In the genomic region with DNA sequence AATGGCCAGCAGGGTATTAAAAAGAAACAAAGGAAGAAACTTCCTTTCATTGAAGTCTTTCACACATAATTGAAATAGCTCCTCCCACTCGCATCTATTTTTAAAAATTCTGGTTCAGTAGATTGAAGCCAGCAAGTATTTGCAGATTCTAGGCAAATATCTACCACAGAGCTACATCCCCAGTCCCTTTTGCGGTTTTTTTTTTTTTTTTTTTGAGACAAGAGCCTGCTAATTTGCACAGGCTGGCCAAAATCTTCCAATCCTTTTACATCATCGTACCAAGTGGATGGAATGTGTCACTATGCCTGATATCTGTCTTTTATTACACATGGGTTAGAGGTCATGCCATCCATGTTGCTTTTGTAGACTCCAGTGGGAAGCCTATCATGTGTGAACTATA, we compare ENCODE assay signal across 19 mouse cellular contexts.
DNase-seq lines count a peak whose midpoint lies in the region; ATAC-seq and TF ChIP-seq lines count a peak whose summit lies in the region.
"Had no signal": no experiment of that assay in that cellular context is flagged by ENCODE, and none has a peak within 500 bp of the region (broad histone marks: within the 10 kb centered on the region; RNA-seq: fewer than 3 reads in every experiment).

No protein-coding gene starts in this region.

- no peaks in the 10 kb centered on the region for H3K9me3 ChIP-seq in CH12.LX (replicated peaks; ENCODE audit: low read length)
- H3K9me3 ChIP-seq in midbrain, embryonic 15.5 days = no peaks in the 10 kb centered on the region
- H3K9me3 ChIP-seq: G1E had no signal

- no peak for DNase-seq in frontal cortex, postnatal 14 days (ENCODE audit: low spot score in 2 of 2)
- DNase-seq in CH12.LX (ENCODE audit: extremely low read depth) = peak; percentile 70
- DNase-seq: adrenal gland, adult 2 months; adrenal gland, adult 8-10 months; adrenal gland, postnatal 10 days; adrenal gland, postnatal 14 days; adrenal gland, postnatal 25 days; adrenal gland, postnatal 36 days; B cell, adult 2 months; cerebellum, adult 11 months; cerebellum, adult 11-12 months; cerebellum, adult 18-20 months; cerebellum, adult 2 months had no signal

- H3K79me2 ChIP-seq in CH12.LX (replicated peaks; ENCODE audit: control insufficient read depth, extremely low read depth, insufficient read depth, poor library complexity, severe bottlenecking) = no peaks in the 10 kb centered on the region

- no peak overlapping the region for H3K27ac ChIP-seq in CH12.LX (ENCODE audit: insufficient read depth, low read depth)
- H3K27ac ChIP-seq in midbrain, embryonic 15.5 days = no peak overlapping the region

- in situ Hi-C loops in CH12.LX (cut with MboI; ENCODE audit: low pct_ligation_motif_present, low pct_unique_long_range_greater_than_20kb, low sequenced_read_pairs) = no loop called here

- no peak for TF ChIP-seq CTCF in CH12.LX (conservative IDR thresholded peaks at IDR 0.05 in 1 of 2, IDR thresholded peaks at IDR 0.05 in 1 of 2; ENCODE audit: low read depth in 2 of 2, low read length in 2 of 2)

- WGBS in midbrain, embryonic 15.5 days = 84% methylated on average over 3 of the region's 3 CpGs

- peaks cover 2 to 26% of the 10 kb centered on the region in 2 experiments; a peak in 3 of 4 replicates for H3K4me1 ChIP-seq in CH12.LX (ENCODE audit: control insufficient read depth in 1 of 2, insufficient read depth in 2 of 2)
- H3K4me1 ChIP-seq in midbrain, embryonic 15.5 days = no peaks in the 10 kb centered on the region

- peak; percentile 62; the same call in 1 of the 2 replicates for TF ChIP-seq EP300 in CH12.LX (IDR thresholded peaks at IDR 0.05; ENCODE audit: low read length)

- H3K4me2 ChIP-seq in CH12.LX (ENCODE audit: insufficient read depth, low read depth, poor library complexity, severe bottlenecking) = no peak overlapping the region
- no peak overlapping the region for H3K4me2 ChIP-seq in midbrain, embryonic 15.5 days

- no peak overlapping the region for H3K4me3 ChIP-seq in CH12.LX (replicated peaks in 1 of 3; ENCODE audit: low read depth in 2 of 3, low read length in 2 of 3, poor library complexity in 1 of 3)
- H3K4me3 ChIP-seq in midbrain, embryonic 15.5 days = no peak overlapping the region

- dilution Hi-C loops in CH12.LX (cut with MboI; ENCODE audit: extremely low pct_ligation_motif_present, extremely low pct_unique_long_range_greater_than_20kb, low sequenced_read_pairs) = no loop called here

- H3K9ac ChIP-seq in CH12.LX (ENCODE audit: insufficient read depth, low read depth) = no peak overlapping the region
- H3K9ac ChIP-seq in midbrain, embryonic 15.5 days = no peak overlapping the region

- TF ChIP-seq RAD21 in CH12.LX (IDR thresholded peaks at IDR 0.05; ENCODE audit: low read depth, low read length) = no peak

- TF ChIP-seq POLR2A in CH12.LX (IDR thresholded peaks at IDR 0.05; ENCODE audit: low read depth, low read length) = no peak

- ATAC-seq in frontal cortex, adult (ENCODE audit: low TSS enrichment) = peak; percentile 38; the same call in 1 of the 2 replicates
- no peak for ATAC-seq in midbrain, embryonic 15.5 days (replicated peaks)
- ATAC-seq: activated CD4-positive, CD25-positive, alpha-beta regulatory T cell, adult 4 months; CD4-positive, CD25-positive, alpha-beta regulatory T cell, adult 4 months; Patski had no signal

- H3K27me3 ChIP-seq in CH12.LX (replicated peaks) = no peaks in the 10 kb centered on the region
- H3K27me3 ChIP-seq in midbrain, embryonic 15.5 days (replicated peaks) = no peaks in the 10 kb centered on the region
- H3K27me3 ChIP-seq: Patski had no signal

- no peaks in the 10 kb centered on the region for H3K36me3 ChIP-seq in CH12.LX (replicated peaks in 1 of 2; ENCODE audit: control insufficient read depth in 1 of 2, insufficient read depth in 1 of 2, low read length in 1 of 2)
- no peaks in the 10 kb centered on the region for H3K36me3 ChIP-seq in midbrain, embryonic 15.5 days (replicated peaks)
- H3K36me3 ChIP-seq: G1E had no signal

TF ChIP-seq in CH12.LX, 34 proteins besides CTCF, POLR2A, EP300 and RAD21:
- TF ChIP-seq MEF2A (IDR thresholded peaks at IDR 0.05; ENCODE audit: borderline replicate concordance, low read depth, low read length) (peak; percentile 77), MXI1 (IDR thresholded peaks at IDR 0.05; ENCODE audit: low read depth, low read length) (no peak), BHLHE40 (IDR thresholded peaks at IDR 0.05; ENCODE audit: low read depth, low read length) (no peak), ZNF384 (IDR thresholded peaks at IDR 0.05; ENCODE audit: low read depth, low read length) (peak; percentile 96), MYC (IDR thresholded peaks at IDR 0.05; ENCODE audit: low read depth, low read length) (no peak), ZC3H11A (IDR thresholded peaks at IDR 0.05; ENCODE audit: low read depth, low read length) (no peak), USF2 (conservative IDR thresholded peaks at IDR 0.05; ENCODE audit: low read depth, low read length) (no peak), IRF4 (IDR thresholded peaks at IDR 0.05; ENCODE audit: low read depth, low read length) (0 out of 2 replicates have a peak, but pooled peaks have one; percentile 46), ELF1 (IDR thresholded peaks at IDR 0.05; ENCODE audit: low read depth, low read length) (no peak), ZKSCAN1 (IDR thresholded peaks at IDR 0.05; ENCODE audit: borderline replicate concordance, low read depth, low read length) (no peak), GABPA (IDR thresholded peaks at IDR 0.05; ENCODE audit: insufficient replicate concordance, low read depth, low read length) (no peak), JUN (IDR thresholded peaks at IDR 0.05; ENCODE audit: insufficient read depth, low read depth, low read length) (no peak), KAT2A (IDR thresholded peaks at IDR 0.05; ENCODE audit: insufficient replicate concordance, low read length) (no peak), NRF1 (IDR thresholded peaks at IDR 0.05; ENCODE audit: low read depth, low read length) (no peak), E2F4 (IDR thresholded peaks at IDR 0.05; ENCODE audit: insufficient replicate concordance, low read depth, low read length) (no peak), MAFK (IDR thresholded peaks at IDR 0.05; ENCODE audit: insufficient replicate concordance, low read length) (0 out of 2 replicates have a peak, but pooled peaks have one; percentile 42), ETS1 (conservative IDR thresholded peaks at IDR 0.05; ENCODE audit: low read depth, low read length) (peak; percentile 53), MAZ (IDR thresholded peaks at IDR 0.05; ENCODE audit: low read depth, low read length) (no peak)
